Mouse (Mus musculus) midbrain, postnatal 0 days (tissue): ENCODE measurements around the gene Sec14l5. TPM values are rescaled to one million over a fixed set of nuclear protein-coding genes. Genes with fewer than 3 reads are reported as not detected.

Experiments
- ATAC-seq: fragments of 200-750 bp; cut with Nextera tagmentation; 2 replicates; pipeline ENCODE4 v1.8.0; 2017; ENCODE audit warnings: moderate number of reproducible peaks, mild to moderate bottlenecking, moderate TSS enrichment, moderate library complexity; ENCODE audit not compliant: low FRiP score
- DNase-seq: peaks from one replicate; pipeline ENCODE4 v3.0.0-alpha.2; 2015; ENCODE audit warnings: low spot score
- H3K27ac ChIP-seq: fragments of 300-500 bp; sonication (generic); 2 replicates; pipeline ENCODE4 v1.5.1; 2014; ENCODE audit warnings: low read depth, mild to moderate bottlenecking, low read length, mixed read lengths
- H3K27me3 ChIP-seq: fragments of 300-500 bp; sonication (generic); 2 replicates; pipeline ENCODE4 v1.6.1; 2014; ENCODE audit warnings: low read length, control low read depth, mixed read lengths; ENCODE audit not compliant: insufficient read depth
- H3K36me3 ChIP-seq: fragments of 300-500 bp; sonication (generic); 2 replicates; pipeline ENCODE4 v1.6.1; 2014; ENCODE audit warnings: low read length, control low read depth, mixed read lengths; ENCODE audit not compliant: insufficient read depth
- H3K4me1 ChIP-seq: fragments of 300-500 bp; sonication (generic); 2 replicates; pipeline ENCODE4 v1.6.1; 2014; ENCODE audit warnings: mild to moderate bottlenecking, control low read depth, antibody characterized with exemption, low read length, mixed read lengths; ENCODE audit not compliant: insufficient read depth
- H3K4me2 ChIP-seq: fragments of 300-500 bp; sonication (generic); 2 replicates; pipeline ENCODE4 v1.6.1; 2014; ENCODE audit warnings: low read depth, mild to moderate bottlenecking, low read length, mixed read lengths; ENCODE audit not compliant: poor library complexity, severe bottlenecking
- H3K4me3 ChIP-seq: fragments of 300-500 bp; sonication (generic); 2 replicates; pipeline ENCODE4 v1.5.1; 2014; ENCODE audit warnings: low read depth, mild to moderate bottlenecking, low read length, moderate library complexity
- H3K9ac ChIP-seq: fragments of 300-500 bp; sonication (generic); replicated peaks from 2 replicates; pipeline ENCODE4 v1.6.1; 2014; ENCODE audit warnings: mild to moderate bottlenecking, low read length, moderate library complexity, mixed read lengths; ENCODE audit not compliant: poor library complexity, severe bottlenecking
- H3K9me3 ChIP-seq: fragments of 300-500 bp; sonication (generic); 2 replicates; pipeline ENCODE4 v1.6.1; 2016; ENCODE audit warnings: low read length, control low read depth
- CTCF ChIP-seq: IDR thresholded peaks from 2 replicates; pipeline ENCODE4 v1.5.1; 2016; ENCODE audit warnings: antibody characterized with exemption, mild to moderate bottlenecking
- WGBS: fragments of 180-500 bp; shearing (Covaris S2); extraction: QIAGEN DNeasy Blood & Tissue Kit; methylation state at CpG from one replicate; pipeline ENCODE4 v1.1.7; 2014; 5-methylcytosine and 5-hydroxymethylcytosine counted together
- polyA plus RNA-seq: library from polyadenylated mRNA; unstranded; fragments of >200 nt; fragmentation: Nextera tagmentation; extraction: Ambion mirVana; gene quantifications from 2 replicates; pipeline ENCODE4 v1.2.1, GENCODE M21; 2015
- total RNA-seq: library from RNA; depleted of rRNA; stranded (reverse); fragments of >200 nt; gene quantifications from 2 replicates; pipeline ENCODE4 v1.2.3, GENCODE M21; 2014; rRNA removed

Gene Sec14l5
- total RNA-seq (0.76 and 1.6 TPM in 2 replicates), polyA plus RNA-seq (0.09 and 0.14 TPM in 2 replicates)

DNA sequence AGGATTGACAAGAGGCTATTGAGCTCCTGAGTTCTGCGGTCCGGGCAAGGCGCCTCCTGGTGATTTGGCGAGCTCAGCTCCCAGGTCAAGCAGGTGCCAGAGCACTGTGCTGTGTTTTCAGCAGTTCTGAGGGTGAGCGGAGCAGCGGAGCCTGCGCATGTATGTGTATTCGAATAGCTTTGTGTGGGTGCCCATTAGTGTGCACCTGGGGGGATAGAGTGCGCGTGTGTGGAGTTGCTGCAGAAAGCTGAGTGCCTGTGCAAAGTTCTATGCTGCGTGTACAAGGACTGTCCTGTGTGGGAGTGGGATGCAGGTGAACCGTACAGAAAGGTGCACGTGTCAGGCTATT is at the start of gene Sec14l5:
Gene Sec14l5 (plus strand): TSS at position 73 of the 349 bp plus-strand sequence.
- ATAC-seq (peak; percentile 8; the same call in 1 of the 2 replicates), DNase-seq (no peak)
- 16% methylated on average over 13 of the region's 13 CpGs for WGBS
- H3K4me2 ChIP-seq: peak within 1 kb of the TSS; percentile 81
- H3K4me1 ChIP-seq: no peaks in the 10 kb centered on the region
- H3K9me3 ChIP-seq: no peaks in the 10 kb centered on the region
- H3K27me3 ChIP-seq: no peaks in the 10 kb centered on the region
- H3K27ac ChIP-seq: no peak within 1 kb of the TSS
- H3K4me3 ChIP-seq: peak within 1 kb of the TSS; percentile 36
- no peak; the same call in 1 of the 2 replicates for TF ChIP-seq CTCF
- H3K36me3 ChIP-seq: no peaks in the 10 kb centered on the region
- 0 out of 2 replicates have a peak within 1 kb of the TSS, but pooled peaks have one; percentile 24 for H3K9ac ChIP-seq

DNA sequence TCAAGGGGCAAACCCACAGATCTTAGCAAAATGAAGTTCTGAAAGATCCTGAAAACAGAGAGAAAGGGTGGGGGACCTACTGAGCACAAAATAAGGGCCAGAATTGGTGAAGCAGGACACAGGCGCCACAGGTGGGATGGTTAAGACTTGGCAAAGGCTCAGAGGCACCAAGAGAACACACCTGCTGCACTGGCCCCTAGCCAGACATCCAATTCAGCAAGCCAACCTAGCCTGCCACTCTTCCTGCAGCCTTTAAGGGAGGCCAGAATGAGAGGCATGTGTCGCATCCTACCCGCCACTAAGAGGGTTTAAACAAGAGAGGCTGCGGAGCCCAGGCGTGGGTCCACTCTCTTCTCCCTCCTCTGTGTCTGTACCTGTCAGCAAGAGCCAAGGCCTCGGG is 45.9 kb upstream of the Sec14l5 start:
- H3K27me3 ChIP-seq: no peaks in the 10 kb centered on the region
- WGBS: 68% methylated on average over 6 of the region's 6 CpGs
- ATAC-seq: no peak

DNA sequence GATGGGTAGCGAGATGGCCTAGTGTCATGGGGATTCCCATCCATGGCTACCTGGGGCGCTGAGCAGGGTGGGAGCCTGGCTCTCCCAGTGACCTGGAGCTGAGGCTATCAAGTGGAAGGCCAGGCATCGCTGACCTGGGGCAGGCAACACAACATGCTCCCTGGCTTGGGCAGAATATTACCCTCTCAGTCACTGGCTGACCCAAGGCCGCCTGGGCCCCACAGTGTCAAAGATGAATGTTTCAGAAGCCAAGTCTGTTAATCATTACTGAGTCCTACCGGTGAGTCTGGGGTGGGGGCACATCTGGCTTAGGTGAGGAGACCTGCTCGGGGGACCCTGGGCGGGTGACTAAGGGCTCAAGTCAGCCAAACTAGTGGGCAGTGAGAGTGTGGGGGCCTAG is 37.0 kb upstream of the Sec14l5 start:
- Histone ChIP-seq H3K4me1 (no peaks in the 10 kb centered on the region), H3K36me3 (no peaks in the 10 kb centered on the region), H3K4me3 (no peak overlapping the region), H3K9me3 (no peaks in the 10 kb centered on the region), H3K4me2 (no peak overlapping the region), H3K27ac (no peak overlapping the region), H3K9ac (no peak overlapping the region), H3K27me3 (no peaks in the 10 kb centered on the region)
- ATAC-seq: no peak
- no peak for TF ChIP-seq CTCF
- no peak for DNase-seq
- 84% methylated on average over 7 of the region's 7 CpGs for WGBS

More for the DNA sequence above, 45.9 kb upstream of the Sec14l5 start:
- no peak overlapping the region for H3K9ac ChIP-seq
- DNase-seq: peak; percentile 44
- H3K36me3 ChIP-seq: no peaks in the 10 kb centered on the region
- H3K4me3 ChIP-seq: no peak overlapping the region
- H3K9me3 ChIP-seq: no peaks in the 10 kb centered on the region
- no peaks in the 10 kb centered on the region for H3K4me1 ChIP-seq
- TF ChIP-seq CTCF: no peak
- no peak overlapping the region for H3K4me2 ChIP-seq
- H3K27ac ChIP-seq: no peak overlapping the region

DNA sequence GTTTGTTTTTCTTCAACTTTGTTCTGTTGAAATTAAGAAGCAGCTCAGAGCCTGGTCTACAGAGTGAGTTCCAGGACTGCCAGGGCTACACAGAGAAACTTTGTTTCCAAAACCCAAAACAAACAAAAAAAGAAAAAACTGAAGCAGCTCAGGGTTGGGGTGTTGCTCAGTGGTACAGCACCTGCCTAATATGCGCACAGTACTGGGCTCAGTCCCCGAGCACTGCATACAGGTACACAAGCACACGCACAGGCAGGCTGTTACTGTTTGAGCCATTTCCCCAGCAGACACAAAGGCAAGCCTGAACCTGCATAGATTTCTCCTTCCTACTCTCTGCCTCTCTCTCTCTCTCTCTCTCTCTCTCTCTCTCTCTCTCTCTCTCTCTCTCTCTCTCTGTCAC is 35.9 kb upstream of the Sec14l5 start:
- no peaks in the 10 kb centered on the region for H3K27me3 ChIP-seq
- no peak for TF ChIP-seq CTCF
- no peaks in the 10 kb centered on the region for H3K9me3 ChIP-seq
- no peak for DNase-seq
- no peak overlapping the region for H3K4me3 ChIP-seq
- no peak for ATAC-seq
- no peaks in the 10 kb centered on the region for H3K4me1 ChIP-seq
- no peak overlapping the region for H3K4me2 ChIP-seq
- WGBS: 85% methylated on average over 3 of the region's 3 CpGs
- no peaks in the 10 kb centered on the region for H3K36me3 ChIP-seq
- no peak overlapping the region for H3K27ac ChIP-seq
- no peak overlapping the region for H3K9ac ChIP-seq

DNA sequence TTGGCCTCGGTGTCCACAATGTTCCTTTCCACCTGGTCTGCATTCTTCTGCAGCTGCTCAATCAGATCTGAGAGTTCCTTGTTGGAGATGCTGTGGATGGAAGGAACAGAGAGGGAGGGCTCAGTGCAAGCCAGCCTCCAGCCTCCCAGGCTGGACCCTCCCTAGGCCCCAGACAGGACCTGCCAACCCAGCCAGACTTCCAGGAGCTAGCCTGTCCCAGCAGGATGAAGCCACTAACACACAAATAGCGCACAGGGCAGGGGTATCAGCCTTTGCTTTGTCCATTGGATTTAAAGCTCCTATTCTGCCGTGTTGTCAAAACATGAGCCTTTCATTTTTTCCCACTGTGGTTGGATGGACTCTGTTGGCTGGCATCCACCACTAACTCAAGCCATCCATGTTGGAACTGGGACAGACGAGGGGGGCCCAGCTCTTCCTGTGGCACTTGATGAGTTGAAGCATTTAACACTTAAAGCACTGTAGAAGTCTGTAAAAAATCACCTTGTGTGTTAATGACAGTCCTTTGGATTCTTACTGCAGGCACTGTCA is 33.8 kb upstream of the Sec14l5 start:
- WGBS: 64% methylated on average over 4 of the region's 4 CpGs
- H3K9ac ChIP-seq: no peak overlapping the region
- TF ChIP-seq CTCF: no peak
- H3K36me3 ChIP-seq: no peaks in the 10 kb centered on the region
- no peaks in the 10 kb centered on the region for H3K4me1 ChIP-seq
- H3K27ac ChIP-seq: no peak overlapping the region
- ATAC-seq (no peak), DNase-seq (peak; percentile 26)
- H3K4me3 ChIP-seq: no peak overlapping the region
- no peaks in the 10 kb centered on the region for H3K9me3 ChIP-seq
- H3K4me2 ChIP-seq: no peak overlapping the region
- H3K27me3 ChIP-seq: no peaks in the 10 kb centered on the region

DNA sequence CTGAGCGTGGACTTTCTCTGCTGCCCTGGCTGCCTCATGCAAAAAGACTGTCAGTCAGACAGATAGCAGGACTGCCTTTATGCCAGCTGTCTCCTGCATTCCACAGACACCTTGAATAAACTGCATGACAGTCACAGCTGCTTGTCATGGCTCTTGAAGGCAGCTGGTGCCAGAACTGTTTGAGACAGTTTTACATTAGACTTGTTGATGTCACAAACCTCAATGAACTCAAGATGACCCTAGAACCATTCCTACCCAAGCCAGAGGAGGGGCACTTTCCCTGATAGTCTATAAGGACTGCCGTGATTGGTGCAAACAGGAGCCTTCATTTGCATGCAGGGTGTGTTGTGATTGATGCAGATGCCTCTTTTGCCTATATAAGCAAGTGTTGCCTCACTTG is 33.3 kb upstream of the Sec14l5 start:
- no peak overlapping the region for H3K4me2 ChIP-seq
- H3K27ac ChIP-seq: no peak overlapping the region
- H3K9ac ChIP-seq: no peak overlapping the region
- no peaks in the 10 kb centered on the region for H3K9me3 ChIP-seq
- H3K27me3 ChIP-seq: no peaks in the 10 kb centered on the region
- DNase-seq (no peak), ATAC-seq (no peak)
- H3K4me3 ChIP-seq: no peak overlapping the region
- 63% methylated on average over 2 of the region's 2 CpGs for WGBS
- no peaks in the 10 kb centered on the region for H3K36me3 ChIP-seq
- TF ChIP-seq CTCF: no peak
- H3K4me1 ChIP-seq: no peaks in the 10 kb centered on the region
